In genomic region chr11:84116221-84116620, GRCm38 (mm10) we compare ENCODE assay signal across 22 mouse cellular contexts. TPM values are rescaled to one million over a fixed set of nuclear protein-coding genes. Genes with fewer than 3 reads are reported as not detected.
DNase-seq lines count a peak whose midpoint lies in the region; ATAC-seq and TF ChIP-seq lines count a peak whose summit lies in the region.
"Had no signal": no experiment of that assay in that cellular context is flagged by ENCODE, and none has a peak within 500 bp of the region (broad histone marks: within the 10 kb centered on the region; RNA-seq: fewer than 3 reads in every experiment).

No protein-coding gene starts in this region.

- H3K4me2 ChIP-seq in heart, postnatal 0 days (ENCODE audit: low read depth, low read length), result no peak overlapping the region
- no peak overlapping the region for H3K4me2 ChIP-seq in lung, embryonic 14.5 days
- H3K4me2 ChIP-seq: forebrain, embryonic 12.5 days; heart, embryonic 15.5 days; hindbrain, embryonic 14.5 days; neural tube, embryonic 12.5 days had no signal

- no peak overlapping the region for H3K27ac ChIP-seq in heart, postnatal 0 days (ENCODE audit: low read depth)
- H3K27ac ChIP-seq in lung, embryonic 14.5 days (ENCODE audit: low read depth), result no peak overlapping the region
- H3K27ac ChIP-seq: forebrain, embryonic 12.5 days; heart, embryonic 15.5 days; hindbrain, embryonic 14.5 days; neural tube, embryonic 12.5 days had no signal

- peak; percentile 13; the same call in 1 of the 2 replicates for TF ChIP-seq CTCF in heart, postnatal 0 days (IDR thresholded peaks at IDR 0.05; ENCODE audit: low read depth)
- TF ChIP-seq CTCF in lung, embryonic 14.5 days (IDR thresholded peaks at IDR 0.05; ENCODE audit: low read depth), result peak; percentile 21; the same call in 1 of the 2 replicates
- peak; percentile 44 for TF ChIP-seq CTCF in E14TG2a.4 (conservative IDR thresholded peaks at IDR 0.05; ENCODE audit: low read length)

- intact Hi-C loops in heart, postnatal 14 days (cut with DNase I), result no loop called here

- no peaks in the 10 kb centered on the region for H3K9me3 ChIP-seq in heart, postnatal 0 days (replicated peaks; ENCODE audit: control insufficient read depth, low read length)
- no peaks in the 10 kb centered on the region for H3K9me3 ChIP-seq in lung, embryonic 14.5 days (ENCODE audit: low read depth, low read length)
- no peaks in the 10 kb centered on the region for H3K9me3 ChIP-seq in E14TG2a.4 (ENCODE audit: low read length)
- H3K9me3 ChIP-seq: forebrain, embryonic 12.5 days; heart, embryonic 15.5 days; neural tube, embryonic 12.5 days had no signal

- H3K9ac ChIP-seq in heart, postnatal 0 days (replicated peaks; ENCODE audit: low read depth, low read length), result no peak overlapping the region
- no peak overlapping the region for H3K9ac ChIP-seq in lung, embryonic 14.5 days
- H3K9ac ChIP-seq: forebrain, embryonic 12.5 days; heart, embryonic 15.5 days; hindbrain, embryonic 14.5 days; neural tube, embryonic 12.5 days had no signal

- peaks cover 4% of the 10 kb centered on the region; the same call in 1 of the 2 replicates for H3K4me1 ChIP-seq in heart, postnatal 0 days (ENCODE audit: control insufficient read depth, insufficient read depth)
- no peaks in the 10 kb centered on the region for H3K4me1 ChIP-seq in lung, embryonic 14.5 days (ENCODE audit: insufficient read depth)
- H3K4me1 ChIP-seq in E14TG2a.4 (replicated peaks; ENCODE audit: low read depth, low read length), result no peaks in the 10 kb centered on the region; the same call in 1 of the 2 replicates
- H3K4me1 ChIP-seq: forebrain, embryonic 12.5 days; neural tube, embryonic 12.5 days had no signal

- no peak for DNase-seq in heart, postnatal 0 days (ENCODE audit: low spot score)
- no peak for DNase-seq in heart, postnatal 14 days
- no peak for DNase-seq in lung, embryonic 14.5 days
- DNase-seq in lung, postnatal 10 days, result no peak
- no peak for DNase-seq in cerebellum, postnatal 36 days
- DNase-seq: cerebellum, adult 9-10 months; kidney, adult 2 months; kidney, postnatal 36 days; liver; right cerebral cortex, postnatal 25 days; thymus, postnatal 36 days had no signal

- H3K36me3 ChIP-seq in heart, postnatal 0 days (replicated peaks; ENCODE audit: control insufficient read depth, insufficient read depth, low read length), result peaks cover 39% of the 10 kb centered on the region
- H3K36me3 ChIP-seq in lung, embryonic 14.5 days (ENCODE audit: insufficient read depth), result peaks cover 66% of the 10 kb centered on the region
- peaks cover 96% of the 10 kb centered on the region for H3K36me3 ChIP-seq in E14TG2a.4 (ENCODE audit: insufficient read depth, low read length)

- H3K27me3 ChIP-seq in heart, postnatal 0 days (ENCODE audit: control insufficient read depth, insufficient read depth, low read length), result no peaks in the 10 kb centered on the region
- no peaks in the 10 kb centered on the region for H3K27me3 ChIP-seq in lung, embryonic 14.5 days (ENCODE audit: insufficient read depth, low read length)
- H3K27me3 ChIP-seq in E14TG2a.4 (ENCODE audit: insufficient read depth, low read length), result no peaks in the 10 kb centered on the region
- H3K27me3 ChIP-seq: forebrain, embryonic 12.5 days; heart, embryonic 15.5 days; neural tube, embryonic 12.5 days had no signal

- no peak overlapping the region for H3K4me3 ChIP-seq in heart, postnatal 0 days (ENCODE audit: low read depth, low read length)
- H3K4me3 ChIP-seq in lung, embryonic 14.5 days (ENCODE audit: low read depth, low read length), result no peak overlapping the region
- no peak overlapping the region for H3K4me3 ChIP-seq in E14TG2a.4 (replicated peaks; ENCODE audit: low read length)
- H3K4me3 ChIP-seq: forebrain, embryonic 12.5 days; heart, embryonic 15.5 days; neural tube, embryonic 12.5 days had no signal

- no peak for ATAC-seq in heart, postnatal 0 days (ENCODE audit: insufficient read depth, low read depth)
- no peak for ATAC-seq in lung, embryonic 14.5 days (ENCODE audit: insufficient read depth)
- 0 out of 2 replicates have a peak, but pooled peaks have one; percentile 17 for ATAC-seq in megakaryocyte progenitor cell, adult 5-6 weeks (replicated peaks; ENCODE audit: poor library complexity)

- TF ChIP-seq EP300 in heart, postnatal 0 days (IDR thresholded peaks at IDR 0.05; ENCODE audit: low read depth), result no peak

- WGBS in heart, postnatal 0 days, result 70% methylated on average over 2 of the region's 2 CpGs
- 66% methylated on average over 2 of the region's 2 CpGs for WGBS in lung, embryonic 14.5 days

RNA-seq across cellular contexts. Expression of gene Tada2a, which starts 13.2 kb away (rescaled TPM):
- total RNA-seq in heart, postnatal 0 days (2014; rRNA removed; ENCODE audit: low replicate concordance), result 2.2 and 4.3 TPM in 2 replicates
- polyA plus RNA-seq in heart, postnatal 0 days (2015; fragmentation: Nextera tagmentation; extraction: Ambion mirVana), result 10.3 and 10.4 TPM in 2 replicates
- 1 to 10 TPM; 6.2 to 6.3 TPM for total RNA-seq in heart, postnatal 14 days (2021)
- 35.6 and 36.0 TPM in 2 replicates for polyA plus RNA-seq in lung, embryonic 14.5 days (2014; fragmentation: Nextera tagmentation; extraction: Ambion mirVana)
- 23.8 and 24.0 TPM in 2 replicates for total RNA-seq in megakaryocyte progenitor cell, adult 5-6 weeks (2015)
- 15.7 and 19.4 TPM in 2 replicates for total RNA-seq in megakaryocyte progenitor cell, adult 5-6 weeks (2017)

RNA-seq across cellular contexts. Expression of gene Acaca, which starts 13.3 kb away (rescaled TPM):
- total RNA-seq in heart, postnatal 0 days (2014; rRNA removed; ENCODE audit: low replicate concordance), result 11.5 and 24.4 TPM in 2 replicates
- polyA plus RNA-seq in heart, postnatal 0 days (2015; fragmentation: Nextera tagmentation; extraction: Ambion mirVana), result 2.5 and 3.0 TPM in 2 replicates
- total RNA-seq in heart, postnatal 14 days (2021), result 10 to 100 TPM; 11.4 to 12.5 TPM
- polyA plus RNA-seq in lung, embryonic 14.5 days (2014; fragmentation: Nextera tagmentation; extraction: Ambion mirVana), result 20.5 and 21.2 TPM in 2 replicates
- total RNA-seq in megakaryocyte progenitor cell, adult 5-6 weeks (2015), result 31.0 and 33.0 TPM in 2 replicates
- total RNA-seq in megakaryocyte progenitor cell, adult 5-6 weeks (2017), result 32.8 and 35.5 TPM in 2 replicates

RNA-seq across cellular contexts. Expression of gene Dusp14, which starts 47.2 kb away (rescaled TPM):
- 1.3 and 8.2 TPM in 2 replicates for total RNA-seq in heart, postnatal 0 days (2014; rRNA removed; ENCODE audit: low replicate concordance)
- 1.4 and 2.4 TPM in 2 replicates for polyA plus RNA-seq in heart, postnatal 0 days (2015; fragmentation: Nextera tagmentation; extraction: Ambion mirVana)
- under 1 TPM; 0.69 to 0.76 TPM for total RNA-seq in heart, postnatal 14 days (2021)
- polyA plus RNA-seq in lung, embryonic 14.5 days (2014; fragmentation: Nextera tagmentation; extraction: Ambion mirVana), result 15.7 and 17.7 TPM in 2 replicates
- not detected in 2 replicates for total RNA-seq in megakaryocyte progenitor cell, adult 5-6 weeks (2015)
- total RNA-seq in megakaryocyte progenitor cell, adult 5-6 weeks (2017), result not detected in 2 replicates

RNA-seq across cellular contexts. Expression of gene Gm11437, which starts 51.1 kb away (rescaled TPM):
- not detected in 2 replicates for total RNA-seq in heart, postnatal 0 days (2014; rRNA removed; ENCODE audit: low replicate concordance)
- not detected in 2 replicates for polyA plus RNA-seq in heart, postnatal 0 days (2015; fragmentation: Nextera tagmentation; extraction: Ambion mirVana)
- total RNA-seq in heart, postnatal 14 days (2021), result not detected
- polyA plus RNA-seq in lung, embryonic 14.5 days (2014; fragmentation: Nextera tagmentation; extraction: Ambion mirVana), result not detected in 2 replicates
- not detected in 2 replicates for total RNA-seq in megakaryocyte progenitor cell, adult 5-6 weeks (2015)
- not detected in 2 replicates for total RNA-seq in megakaryocyte progenitor cell, adult 5-6 weeks (2017)
- total RNA-seq: adrenal gland, postnatal 4 days; layer of hippocampus, postnatal 25 days; left cerebral cortex, postnatal 25 days; monocyte, adult 5-6 weeks had no signal
- polyA plus RNA-seq: forebrain, embryonic 12.5 days; heart, embryonic 15.5 days; hindbrain, embryonic 14.5 days; kidney, adult 2 months; lung, embryonic 16.5 days; neural tube, embryonic 12.5 days had no signal
